Mouse (Mus musculus): ENCODE results near the gene Hexb. TPM values are rescaled to one million over a fixed set of nuclear protein-coding genes. Genes with fewer than 3 reads are reported as not detected.

The Hexb gene
- polyA plus RNA-seq, 1 experiment from 2014 or later: 18.4 TPM

DNA sequence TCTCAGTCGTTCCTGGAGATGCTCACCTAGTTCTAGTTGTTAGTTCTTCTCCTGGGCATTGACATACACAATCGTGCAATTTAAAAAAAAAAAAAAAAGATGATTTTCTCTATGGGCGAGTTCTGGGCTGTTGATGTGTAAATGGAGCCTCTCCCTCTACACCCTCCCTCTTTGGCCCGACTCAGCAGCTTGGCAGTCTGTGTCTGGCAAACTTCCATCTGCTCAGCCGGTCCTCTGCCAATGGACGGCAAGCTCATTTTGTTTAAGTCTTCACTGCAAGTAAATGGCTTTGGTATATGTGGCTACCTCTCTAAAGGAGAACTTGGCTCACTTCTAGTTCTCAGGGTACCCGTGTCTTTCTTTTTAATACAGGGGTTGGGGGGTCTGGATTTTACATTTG lies 4.7 kb downstream of the Hexb start:
- H3K4me1 ChIP-seq: peaks cover 17% of the 10 kb centered on the region; the same call in 1 of the 2 replicates
- 0 out of 2 replicates have a peak, but pooled peaks cover 3% of the 10 kb centered on the region for H3K36me3 ChIP-seq (replicated peaks)
- no peaks in the 10 kb centered on the region for H3K9me3 ChIP-seq
- H3K27ac ChIP-seq (replicated peaks): no peak overlapping the region
- H3K4me3 ChIP-seq: no peak overlapping the region
- 72% methylated on average over 7 of the region's 7 CpGs for WGBS
- peaks cover 11% of the 10 kb centered on the region for H3K27me3 ChIP-seq (replicated peaks; ENCODE audit: low read depth, poor library complexity, severe bottlenecking)
- no peak for DNase-seq (ENCODE audit: low spot score)

DNA sequence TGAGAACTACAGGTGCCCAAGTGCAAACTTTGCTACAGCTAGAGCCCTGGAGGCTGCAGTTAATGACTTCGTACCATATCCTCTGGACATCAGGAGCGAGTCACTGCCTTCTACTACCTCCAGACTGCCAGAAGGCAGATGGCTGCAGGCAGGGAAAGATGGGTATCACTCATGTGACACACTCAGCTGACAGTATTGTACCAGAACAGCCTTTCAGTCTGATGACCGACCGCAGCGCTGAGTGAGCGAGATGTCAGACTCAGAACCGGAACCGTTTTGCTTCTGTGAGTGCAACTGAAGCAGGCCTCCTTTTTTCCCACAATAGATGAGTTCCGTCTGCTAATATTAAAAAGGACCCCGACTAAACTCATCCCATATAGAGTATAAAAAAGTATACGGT lies 5.5 kb downstream of the Hexb start:
- no peak overlapping the region for H3K4me3 ChIP-seq
- 0 out of 2 replicates have a peak, but pooled peaks cover 5% of the 10 kb centered on the region for H3K36me3 ChIP-seq (replicated peaks)
- H3K27me3 ChIP-seq (replicated peaks; ENCODE audit: low read depth, poor library complexity, severe bottlenecking): peaks cover 11% of the 10 kb centered on the region
- no peaks in the 10 kb centered on the region for H3K9me3 ChIP-seq
- no peak for DNase-seq (ENCODE audit: low spot score)
- 90% methylated on average over 11 of the region's 11 CpGs for WGBS
- peaks cover 10% of the 10 kb centered on the region; the same call in 1 of the 2 replicates for H3K4me1 ChIP-seq
- no peak overlapping the region for H3K27ac ChIP-seq (replicated peaks)

DNA sequence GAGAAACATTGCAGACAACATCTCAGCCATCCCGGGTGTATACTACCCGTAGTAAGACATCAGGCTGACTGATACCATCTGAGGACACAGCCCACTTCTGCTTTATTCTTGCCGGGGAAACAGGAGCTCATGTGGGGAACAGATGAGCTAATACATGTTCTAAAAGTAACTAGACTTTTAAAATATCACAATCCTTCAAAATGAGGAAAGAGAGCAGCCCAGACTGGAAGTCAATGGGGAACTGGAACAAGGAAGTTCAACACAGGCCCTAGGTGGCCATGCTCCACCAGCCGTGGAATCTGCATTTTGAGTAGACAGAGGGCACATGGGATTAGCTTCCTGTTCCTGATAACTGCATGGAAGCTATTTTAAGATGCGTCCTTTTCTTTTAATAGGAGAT lies 10.5 kb downstream of the Hexb start:
- Histone ChIP-seq H3K9me3 (no peaks in the 10 kb centered on the region), H3K4me1 (peaks cover 3% of the 10 kb centered on the region; the same call in 1 of the 2 replicates), H3K27ac (replicated peaks) (no peak overlapping the region), H3K27me3 (replicated peaks; ENCODE audit: low read depth, poor library complexity, severe bottlenecking) (no peaks in the 10 kb centered on the region), H3K36me3 (replicated peaks) (peaks cover 15% of the 10 kb centered on the region; the same call in 1 of the 2 replicates), H3K4me3 (no peak overlapping the region)
- 86% methylated on average over 5 of the region's 5 CpGs for WGBS
- no peak for DNase-seq (ENCODE audit: low spot score)

DNA sequence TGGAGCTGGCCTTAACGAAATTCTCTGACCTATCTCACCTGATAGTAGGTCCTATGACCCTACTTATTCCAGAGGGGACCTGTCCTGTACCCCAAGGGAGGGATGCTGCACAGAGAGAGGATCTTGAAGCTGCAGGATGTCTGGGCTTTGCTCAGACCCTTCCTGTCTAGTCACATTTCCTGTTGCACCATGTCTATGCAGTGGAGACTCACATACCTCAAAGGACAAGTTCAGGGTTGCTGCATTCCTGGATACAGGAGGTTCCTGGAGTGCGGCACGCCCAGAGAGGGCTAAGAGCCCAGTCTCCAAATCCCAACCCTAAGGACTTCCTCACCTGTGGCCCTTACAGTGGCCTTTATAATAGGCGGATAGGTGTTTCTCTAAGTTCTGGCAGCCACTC lies 11.8 kb downstream of the Hexb start:
- Histone ChIP-seq H3K27me3 (replicated peaks; ENCODE audit: low read depth, poor library complexity, severe bottlenecking) (no peaks in the 10 kb centered on the region), H3K27ac (replicated peaks) (no peak overlapping the region), H3K9me3 (no peaks in the 10 kb centered on the region), H3K4me1 (peaks cover 3% of the 10 kb centered on the region; the same call in 1 of the 2 replicates), H3K4me3 (no peak overlapping the region), H3K36me3 (replicated peaks) (peaks cover 19% of the 10 kb centered on the region)
- no peak for DNase-seq (ENCODE audit: low spot score)
- 84% methylated on average over 4 of the region's 4 CpGs for WGBS

DNA sequence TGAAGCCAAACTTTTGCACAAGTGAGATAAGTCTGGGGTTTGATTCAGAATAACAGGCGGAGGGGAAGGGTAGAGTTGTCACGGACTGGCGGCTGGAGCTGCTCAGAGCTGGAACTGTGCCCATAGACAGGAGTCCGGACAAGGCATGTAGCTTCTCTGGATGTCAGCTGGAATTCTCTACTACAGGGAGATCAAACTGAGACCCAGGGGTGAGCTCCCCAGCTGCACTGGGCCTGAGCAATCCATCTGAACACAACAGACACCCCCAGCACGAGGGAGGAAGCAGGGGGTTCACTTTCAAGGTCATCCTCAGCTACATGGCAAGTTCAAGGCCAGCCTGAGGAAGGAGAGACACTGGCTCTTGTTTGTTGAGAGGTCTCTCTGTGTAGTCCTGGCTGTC lies 13.5 kb downstream of the Hexb start:
- Histone ChIP-seq H3K27me3 (replicated peaks; ENCODE audit: low read depth, poor library complexity, severe bottlenecking) (no peaks in the 10 kb centered on the region), H3K27ac (replicated peaks) (no peak overlapping the region), H3K9me3 (no peaks in the 10 kb centered on the region), H3K36me3 (replicated peaks) (peaks cover 34% of the 10 kb centered on the region), H3K4me1 (peaks cover 3% of the 10 kb centered on the region; the same call in 1 of the 2 replicates), H3K4me3 (no peak overlapping the region)
- WGBS: 87% methylated on average over 5 of the region's 5 CpGs
- no peak for DNase-seq (ENCODE audit: low spot score)

DNA sequence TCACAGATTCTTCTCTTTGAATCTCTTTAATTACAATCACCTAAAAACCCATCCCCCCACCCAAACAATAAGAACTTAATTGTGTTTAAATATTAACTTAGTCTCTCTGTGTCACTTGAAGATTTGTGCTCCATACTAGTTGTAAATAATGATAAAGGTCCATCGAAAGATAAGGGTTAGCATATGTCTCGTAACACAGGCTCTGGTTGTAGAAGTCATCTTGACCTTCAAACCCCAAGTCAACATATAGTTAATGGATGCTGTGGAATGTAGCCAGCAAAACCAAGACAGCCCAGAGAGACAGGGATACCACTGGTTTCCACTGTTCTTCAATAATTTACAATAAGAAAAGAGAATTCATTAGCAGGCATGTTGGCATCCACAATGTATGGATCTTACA lies 14.0 kb downstream of the Hexb start:
- WGBS: 96% methylated on average over 2 of the region's 2 CpGs
- peaks cover 39% of the 10 kb centered on the region for H3K36me3 ChIP-seq (replicated peaks)
- no peak overlapping the region for H3K4me3 ChIP-seq
- H3K27me3 ChIP-seq (replicated peaks; ENCODE audit: low read depth, poor library complexity, severe bottlenecking): no peaks in the 10 kb centered on the region
- no peaks in the 10 kb centered on the region for H3K9me3 ChIP-seq
- no peak overlapping the region for H3K27ac ChIP-seq (replicated peaks)
- no peak for DNase-seq (ENCODE audit: low spot score)
- H3K4me1 ChIP-seq: peaks cover 3% of the 10 kb centered on the region; the same call in 1 of the 2 replicates

DNA sequence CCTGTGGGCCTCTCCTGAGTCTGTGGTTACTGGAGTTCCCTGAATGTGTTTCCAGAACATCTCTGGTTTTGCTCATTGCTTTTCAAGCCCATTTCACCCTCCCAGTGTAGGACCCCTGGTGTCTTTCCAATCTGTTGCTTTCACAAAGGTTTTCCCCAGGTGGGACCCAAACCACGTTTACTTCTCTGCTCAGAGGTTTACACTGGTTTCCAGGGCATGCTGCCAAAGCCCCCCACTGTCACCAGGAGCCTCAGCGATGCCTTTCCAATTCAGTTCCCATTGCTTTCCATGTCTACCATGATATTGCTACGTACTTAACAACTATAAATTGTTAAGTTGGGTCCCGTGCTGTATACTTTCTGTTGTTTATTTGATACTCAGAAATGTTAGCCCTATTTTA lies 15.3 kb downstream of the Hexb start:
- Histone ChIP-seq H3K4me3 (no peak overlapping the region), H3K4me1 (peaks cover 3% of the 10 kb centered on the region; the same call in 1 of the 2 replicates), H3K36me3 (replicated peaks) (peaks cover 48% of the 10 kb centered on the region), H3K27me3 (replicated peaks; ENCODE audit: low read depth, poor library complexity, severe bottlenecking) (no peaks in the 10 kb centered on the region), H3K9me3 (no peaks in the 10 kb centered on the region), H3K27ac (replicated peaks) (no peak overlapping the region)
- 78% methylated on average over 4 of the region's 4 CpGs for WGBS
- no peak for DNase-seq (ENCODE audit: low spot score)

DNA sequence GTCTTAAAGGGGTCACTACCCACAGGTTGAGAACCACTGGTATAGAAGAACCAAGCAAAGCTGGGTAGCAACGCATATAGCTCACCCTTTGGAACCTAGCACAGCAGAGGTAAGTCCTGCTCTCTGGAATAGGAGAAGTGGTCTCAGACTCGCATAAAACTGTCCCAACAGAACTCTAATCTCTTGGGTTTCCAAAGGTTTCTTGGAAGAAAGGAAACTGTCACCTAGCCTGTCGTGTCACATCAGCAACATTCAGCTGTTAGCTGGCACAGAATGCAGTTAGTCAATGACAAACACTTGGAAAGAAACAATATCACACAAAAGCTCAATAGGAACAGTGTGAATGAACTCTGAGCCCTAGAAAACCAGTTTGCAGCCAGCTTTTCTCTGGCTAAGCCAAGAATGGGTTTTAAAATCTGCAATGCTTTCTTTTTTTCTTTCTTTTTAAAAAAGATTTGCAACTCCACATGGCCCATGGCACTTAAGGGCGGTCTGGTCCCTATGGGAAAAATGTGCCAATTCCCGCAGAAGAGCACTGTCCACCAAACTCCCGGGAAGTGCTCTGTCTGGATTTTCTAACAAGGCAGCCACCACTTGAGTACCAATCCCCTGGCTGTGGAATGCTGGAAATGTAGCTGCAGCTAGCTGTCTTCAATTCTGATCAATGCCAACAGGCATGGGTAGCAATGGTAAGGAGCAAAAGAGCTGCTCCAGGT lies 17.9 kb downstream of the Hexb start:
- WGBS: 70% methylated on average over 6 of the region's 6 CpGs
- H3K27me3 ChIP-seq (replicated peaks; ENCODE audit: low read depth, poor library complexity, severe bottlenecking): no peaks in the 10 kb centered on the region
- H3K36me3 ChIP-seq (replicated peaks): peaks cover 71% of the 10 kb centered on the region
- DNase-seq (ENCODE audit: low spot score): no peak
- no peak overlapping the region for H3K27ac ChIP-seq (replicated peaks)
- no peak overlapping the region for H3K4me3 ChIP-seq
- H3K4me1 ChIP-seq: no peaks in the 10 kb centered on the region
- H3K9me3 ChIP-seq: no peaks in the 10 kb centered on the region

DNA sequence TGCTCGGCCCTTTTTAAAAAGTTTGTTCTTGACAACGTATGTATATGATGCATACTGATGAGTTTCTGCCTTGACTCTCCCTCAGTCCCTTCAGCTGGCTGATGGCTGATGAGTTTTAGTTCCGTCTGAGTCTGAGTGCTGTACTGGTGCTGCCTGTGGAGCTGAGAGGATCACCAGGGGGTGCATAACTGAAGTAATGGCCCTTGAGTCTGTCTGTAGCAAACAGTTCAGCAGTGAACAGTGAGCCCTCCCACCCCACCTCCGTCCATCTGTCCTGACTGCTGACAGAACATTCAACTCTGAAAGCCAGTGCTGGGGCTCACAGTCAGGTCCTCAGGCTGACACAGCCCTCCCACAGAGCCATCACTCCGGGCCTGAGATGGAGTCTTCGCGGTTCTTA lies 19.2 kb downstream of the Hexb start:
- Histone ChIP-seq H3K4me3 (no peak overlapping the region), H3K27me3 (replicated peaks; ENCODE audit: low read depth, poor library complexity, severe bottlenecking) (no peaks in the 10 kb centered on the region), H3K36me3 (replicated peaks) (peaks cover 85% of the 10 kb centered on the region), H3K4me1 (no peaks in the 10 kb centered on the region), H3K9me3 (no peaks in the 10 kb centered on the region), H3K27ac (replicated peaks) (no peak overlapping the region)
- DNase-seq (ENCODE audit: low spot score): no peak
- WGBS: 77% methylated on average over 7 of the region's 7 CpGs

DNA sequence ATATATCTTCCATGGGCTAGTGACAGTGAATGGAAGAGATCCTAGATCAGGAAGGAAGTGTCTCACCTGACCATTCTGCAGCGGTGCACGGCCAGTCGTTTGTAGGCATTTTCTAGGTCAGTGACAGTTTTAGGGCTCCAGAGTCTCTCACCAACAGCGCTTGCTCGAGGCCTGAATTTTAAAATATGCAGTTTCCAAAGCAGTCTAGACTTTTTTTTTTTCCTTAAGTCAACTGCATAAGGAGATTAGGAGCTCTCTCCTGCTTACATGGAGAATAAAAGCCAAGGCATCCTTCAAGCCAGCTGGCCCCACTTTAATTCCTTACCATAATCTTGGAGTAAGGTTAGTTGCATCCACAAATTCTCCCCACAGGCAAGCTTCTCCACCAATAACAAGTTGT lies 21.4 kb downstream of the Hexb start:
- H3K4me3 ChIP-seq: no peak overlapping the region
- 90% methylated on average over 5 of the region's 5 CpGs for WGBS
- no peaks in the 10 kb centered on the region for H3K9me3 ChIP-seq
- H3K27me3 ChIP-seq (replicated peaks; ENCODE audit: low read depth, poor library complexity, severe bottlenecking): no peaks in the 10 kb centered on the region
- no peak overlapping the region for H3K27ac ChIP-seq (replicated peaks)
- H3K4me1 ChIP-seq: no peaks in the 10 kb centered on the region
- peaks cover 92% of the 10 kb centered on the region for H3K36me3 ChIP-seq (replicated peaks)
- DNase-seq (ENCODE audit: low spot score): no peak

DNA sequence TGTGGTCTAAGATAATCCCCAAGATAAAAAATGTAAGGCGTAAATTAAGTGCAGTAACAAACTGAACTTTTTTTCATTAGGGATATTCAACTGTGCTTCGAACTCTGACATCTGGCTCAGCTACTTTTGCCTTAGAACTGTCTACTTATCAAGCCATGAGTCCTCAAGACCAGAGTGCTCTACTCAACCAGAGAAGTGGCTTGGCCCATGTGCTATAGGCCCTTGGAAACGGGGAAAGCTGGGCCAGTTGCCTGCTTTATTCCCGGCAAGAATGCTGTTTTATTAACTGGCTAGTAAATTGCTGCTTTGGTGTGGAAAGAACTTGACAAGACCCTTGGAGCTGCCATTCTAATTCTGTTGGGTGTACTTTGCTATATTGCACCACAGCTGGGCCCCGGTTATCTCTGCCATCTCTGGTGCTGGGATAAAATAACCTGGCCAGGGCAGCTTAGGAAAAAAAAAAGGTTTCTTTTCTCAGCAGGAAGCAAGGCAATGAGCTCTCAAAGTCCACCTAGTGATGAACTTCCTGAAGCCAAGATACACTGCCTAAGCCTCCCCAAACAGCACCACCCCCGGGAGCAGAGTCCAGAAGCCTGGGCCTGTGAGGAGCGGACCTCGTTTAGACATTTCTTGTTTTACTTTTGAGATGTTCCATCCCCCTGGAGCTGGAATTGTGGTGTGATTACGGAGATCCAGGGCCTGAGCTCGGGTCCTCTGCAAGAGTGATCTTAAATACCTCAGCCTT lies 22.5 kb downstream of the Hexb start:
- Histone ChIP-seq H3K9me3 (no peaks in the 10 kb centered on the region), H3K36me3 (replicated peaks) (peaks cover 93% of the 10 kb centered on the region), H3K4me1 (no peaks in the 10 kb centered on the region), H3K4me3 (no peak overlapping the region), H3K27me3 (replicated peaks; ENCODE audit: low read depth, poor library complexity, severe bottlenecking) (no peaks in the 10 kb centered on the region), H3K27ac (replicated peaks) (no peak overlapping the region)
- no peak for DNase-seq (ENCODE audit: low spot score)
- WGBS: 89% methylated on average over 10 of the region's 10 CpGs

DNA sequence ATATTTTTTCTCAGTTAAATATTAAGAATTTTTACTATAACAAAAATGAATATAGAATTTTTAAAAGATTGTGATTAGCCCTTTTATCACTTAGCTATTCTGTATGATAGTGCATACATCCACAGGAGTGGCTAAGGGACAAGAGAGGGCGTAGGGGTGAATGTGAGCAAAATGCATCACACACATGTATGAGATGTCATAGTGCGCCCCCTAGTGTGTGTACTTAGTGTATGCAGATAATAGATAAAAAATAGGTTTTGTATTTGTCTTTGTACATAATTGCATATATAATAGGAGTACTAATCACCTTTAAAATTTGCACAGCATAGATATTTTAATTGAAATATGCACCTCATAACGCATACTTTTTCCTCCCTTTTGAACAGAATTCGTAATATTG lies 52.3 kb downstream of the Hexb start:
- no peak overlapping the region for H3K27ac ChIP-seq (replicated peaks)
- H3K9me3 ChIP-seq: no peaks in the 10 kb centered on the region
- DNase-seq (ENCODE audit: low spot score): peak; percentile 17
- H3K27me3 ChIP-seq (replicated peaks; ENCODE audit: low read depth, poor library complexity, severe bottlenecking): no peaks in the 10 kb centered on the region
- H3K36me3 ChIP-seq (replicated peaks): peaks cover 76% of the 10 kb centered on the region
- no peak overlapping the region for H3K4me3 ChIP-seq
- 61% methylated on average over 4 of the region's 4 CpGs for WGBS
- no peaks in the 10 kb centered on the region for H3K4me1 ChIP-seq

DNA sequence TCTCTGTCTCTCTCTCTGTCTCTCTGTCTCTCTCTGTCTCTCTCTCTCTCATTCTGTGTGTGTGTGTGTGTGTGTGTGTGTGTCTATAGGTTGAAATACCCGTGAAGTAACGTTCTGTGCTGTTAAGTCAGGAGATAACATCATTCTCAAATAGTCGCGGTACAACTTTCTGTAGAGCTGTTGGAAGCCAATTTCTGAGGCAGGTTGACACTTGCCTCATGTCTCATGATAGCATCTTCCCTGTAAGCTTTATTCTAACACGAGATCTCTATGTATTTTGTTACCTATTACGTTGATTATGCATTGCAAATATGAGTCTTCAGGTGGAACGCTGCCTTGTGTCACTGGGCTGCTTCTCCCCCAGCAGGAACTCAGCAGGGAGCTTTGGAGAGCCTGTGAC lies 55.8 kb downstream of the Hexb start:
- H3K4me1 ChIP-seq: peaks cover 5% of the 10 kb centered on the region
- 83% methylated on average over 7 of the region's 7 CpGs for WGBS
- DNase-seq (ENCODE audit: low spot score): no peak

More for the DNA sequence above, 55.8 kb downstream of the Hexb start:
- H3K4me3 ChIP-seq: no peak overlapping the region
- H3K36me3 ChIP-seq (replicated peaks): peaks cover 42% of the 10 kb centered on the region
- no peaks in the 10 kb centered on the region for H3K9me3 ChIP-seq
- no peaks in the 10 kb centered on the region for H3K27me3 ChIP-seq (replicated peaks; ENCODE audit: low read depth, poor library complexity, severe bottlenecking)
- H3K27ac ChIP-seq (replicated peaks): no peak overlapping the region

All from embryonic facial prominence, embryonic 10.5 days (tissue).